Mouse (Mus musculus): ENCODE measurements around the gene Fam20a. TPM values are rescaled to one million over a fixed set of nuclear protein-coding genes. Genes with fewer than 3 reads are reported as not detected.

Fam20a gene
- total and polyA plus RNA-seq, 3 experiments = not detected

DNA sequence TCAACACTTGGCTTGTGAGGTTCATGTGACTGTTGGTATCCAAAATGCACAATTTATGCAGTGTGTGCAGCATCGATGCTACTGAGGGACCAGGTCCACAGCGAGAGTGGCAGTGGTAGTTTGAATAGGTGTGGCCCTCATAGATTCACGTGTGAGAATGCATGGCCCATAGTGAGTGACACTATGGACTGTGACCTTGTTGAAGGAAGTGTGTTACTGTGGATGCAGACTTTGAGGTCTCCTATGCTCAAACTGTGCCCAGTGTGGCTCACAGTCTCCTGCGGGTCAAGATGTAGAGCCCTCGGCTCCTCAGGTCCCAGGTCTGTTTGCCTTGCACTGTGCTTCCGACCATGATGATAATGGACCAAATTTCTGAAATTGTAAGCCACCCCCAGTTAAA lies 39.9 kb downstream of the Fam20a start:
- DNase-seq (ENCODE audit: low read depth, low spot score) = no peak
- no peak overlapping the region for H3K9ac ChIP-seq (ENCODE audit: control insufficient read depth, low read depth, low read length, poor library complexity, severe bottlenecking)
- H3K27me3 ChIP-seq (ENCODE audit: control insufficient read depth in 1 of 2, insufficient read depth in 2 of 2, low read length in 2 of 2) = no peaks in the 10 kb centered on the region; a peak in 1 of 4 replicates
- TF ChIP-seq POLR2AphosphoS2 (IDR thresholded peaks at IDR 0.05; ENCODE audit: low read length) (no peak), HCFC1 (IDR thresholded peaks at IDR 0.05; ENCODE audit: low read depth, low read length) (no peak), E2F4 (IDR thresholded peaks at IDR 0.05; ENCODE audit: borderline replicate concordance, low read depth, low read length) (no peak), SIN3A (IDR thresholded peaks at IDR 0.05; ENCODE audit: low read length) (no peak), ZKSCAN1 (IDR thresholded peaks at IDR 0.05; ENCODE audit: low read depth, low read length) (no peak), ELF1 (IDR thresholded peaks at IDR 0.05; ENCODE audit: low read depth, low read length) (no peak), UBTF (IDR thresholded peaks at IDR 0.05; ENCODE audit: borderline replicate concordance, insufficient read depth, low read depth, low read length) (no peak), CHD1 (IDR thresholded peaks at IDR 0.05; ENCODE audit: low read depth, low read length) (no peak), MYC (IDR thresholded peaks at IDR 0.05; ENCODE audit: low read depth, low read length) (no peak), NRF1 (IDR thresholded peaks at IDR 0.05; ENCODE audit: insufficient read depth, low read depth, low read length, poor library complexity, severe bottlenecking) (no peak), JUND (IDR thresholded peaks at IDR 0.05; ENCODE audit: low read depth, low read length) (no peak), POLR2AphosphoS5 (IDR thresholded peaks at IDR 0.05; ENCODE audit: borderline replicate concordance, low read depth, low read length) (no peak), CTCF (IDR thresholded peaks at IDR 0.05 in 2 of 3, conservative IDR thresholded peaks at IDR 0.05 in 1 of 3; ENCODE audit: control insufficient read depth in 1 of 3, insufficient read depth in 1 of 3, low read depth in 2 of 3, low read length in 3 of 3, poor library complexity in 1 of 3, severe bottlenecking in 1 of 3) (no peak), RAD21 (IDR thresholded peaks at IDR 0.05; ENCODE audit: low read depth, low read length) (no peak), USF2 (IDR thresholded peaks at IDR 0.05; ENCODE audit: borderline replicate concordance in 1 of 2, insufficient read depth in 1 of 2, low read depth in 1 of 2, low read length in 2 of 2) (no peak), MYB (IDR thresholded peaks at IDR 0.05; ENCODE audit: low read depth, low read length) (no peak)
- no peak overlapping the region for H3K27ac ChIP-seq (ENCODE audit: control insufficient read depth, low read depth, low read length)
- H3K9me3 ChIP-seq (replicated peaks; ENCODE audit: insufficient read depth, low read length) = no peaks in the 10 kb centered on the region
- H3K36me3 ChIP-seq (ENCODE audit: control insufficient read depth in 1 of 2, insufficient read depth in 2 of 2, low read length in 2 of 2) = peaks cover 0 to 9% of the 10 kb centered on the region in 2 experiments; a peak in 2 of 4 replicates
- no peaks in the 10 kb centered on the region for H3K79me2 ChIP-seq (ENCODE audit: control insufficient read depth, insufficient read depth, low read length, poor library complexity)
- H3K4me1 ChIP-seq (ENCODE audit: control insufficient read depth in 1 of 2, insufficient read depth in 2 of 2, low read length in 2 of 2) = peaks cover 2 to 11% of the 10 kb centered on the region in 2 experiments; a peak in 3 of 4 replicates
- H3K4me3 ChIP-seq (ENCODE audit: control insufficient read depth in 1 of 2, insufficient read depth in 1 of 2, low read depth in 2 of 2, low read length in 2 of 2) = no peak overlapping the region

DNA sequence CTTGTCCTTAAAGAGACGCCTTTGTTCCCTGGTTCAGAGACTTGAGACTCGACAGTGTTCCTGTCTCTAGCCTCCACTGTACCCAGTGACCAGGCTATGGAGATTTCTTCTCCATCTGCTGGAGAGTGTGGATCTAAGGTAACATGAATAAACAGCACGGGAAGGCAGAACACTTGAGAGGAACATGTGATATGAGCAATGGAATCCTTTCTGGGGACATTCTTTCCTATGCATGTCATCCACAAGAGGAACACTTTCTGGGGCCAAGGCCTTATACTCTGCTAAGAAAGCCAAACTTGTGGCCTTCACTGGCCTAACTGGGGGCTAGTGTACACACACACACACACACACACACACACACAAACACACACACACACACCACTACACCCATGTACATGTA lies 40.5 kb downstream of the Fam20a start:
- DNase-seq (ENCODE audit: low read depth, low spot score) = no peak
- no peak overlapping the region for H3K9ac ChIP-seq (ENCODE audit: control insufficient read depth, low read depth, low read length, poor library complexity, severe bottlenecking)
- TF ChIP-seq CTCF (IDR thresholded peaks at IDR 0.05 in 2 of 3, conservative IDR thresholded peaks at IDR 0.05 in 1 of 3; ENCODE audit: control insufficient read depth in 1 of 3, insufficient read depth in 1 of 3, low read depth in 2 of 3, low read length in 3 of 3, poor library complexity in 1 of 3, severe bottlenecking in 1 of 3) = no peak
- no peak for TF ChIP-seq JUND (IDR thresholded peaks at IDR 0.05; ENCODE audit: low read depth, low read length)
- no peak for TF ChIP-seq POLR2AphosphoS5 (IDR thresholded peaks at IDR 0.05; ENCODE audit: borderline replicate concordance, low read depth, low read length)
- TF ChIP-seq TCF12 (IDR thresholded peaks at IDR 0.05; ENCODE audit: low read depth, low read length) = no peak
- TF ChIP-seq ZKSCAN1 (IDR thresholded peaks at IDR 0.05; ENCODE audit: low read depth, low read length) = no peak
- no peak for TF ChIP-seq RCOR1 (IDR thresholded peaks at IDR 0.05; ENCODE audit: low read depth, low read length)
- no peak for TF ChIP-seq MEF2A (IDR thresholded peaks at IDR 0.05; ENCODE audit: extremely low read depth, insufficient replicate concordance, low read depth, low read length, poor library complexity, severe bottlenecking)
- no peak for TF ChIP-seq ETS1 (IDR thresholded peaks at IDR 0.05; ENCODE audit: low read depth, low read length)
- no peak for TF ChIP-seq NELFE (IDR thresholded peaks at IDR 0.05; ENCODE audit: low read depth, low read length)
- no peak for TF ChIP-seq E2F4 (IDR thresholded peaks at IDR 0.05; ENCODE audit: borderline replicate concordance, low read depth, low read length)
- TF ChIP-seq NRF1 (IDR thresholded peaks at IDR 0.05; ENCODE audit: insufficient read depth, low read depth, low read length, poor library complexity, severe bottlenecking) = no peak
- TF ChIP-seq BHLHE40 (IDR thresholded peaks at IDR 0.05; ENCODE audit: borderline replicate concordance, low read depth, low read length) = no peak
- TF ChIP-seq MYC (IDR thresholded peaks at IDR 0.05; ENCODE audit: low read depth, low read length) = no peak
- TF ChIP-seq MAZ (IDR thresholded peaks at IDR 0.05; ENCODE audit: low read depth, low read length) = no peak

More for the DNA sequence above, 40.5 kb downstream of the Fam20a start:
- Histone ChIP-seq H3K4me3 (ENCODE audit: control insufficient read depth in 1 of 2, insufficient read depth in 1 of 2, low read depth in 2 of 2, low read length in 2 of 2) (no peak overlapping the region), H3K36me3 (ENCODE audit: control insufficient read depth in 1 of 2, insufficient read depth in 2 of 2, low read length in 2 of 2) (peaks cover 0 to 9% of the 10 kb centered on the region in 2 experiments; a peak in 2 of 4 replicates), H3K27ac (ENCODE audit: control insufficient read depth, low read depth, low read length) (no peak overlapping the region), H3K9me3 (replicated peaks; ENCODE audit: insufficient read depth, low read length) (no peaks in the 10 kb centered on the region), H3K79me2 (ENCODE audit: control insufficient read depth, insufficient read depth, low read length, poor library complexity) (no peaks in the 10 kb centered on the region), H3K4me1 (ENCODE audit: control insufficient read depth in 1 of 2, insufficient read depth in 2 of 2, low read length in 2 of 2) (peaks cover 2 to 11% of the 10 kb centered on the region in 2 experiments; a peak in 3 of 4 replicates), H3K27me3 (ENCODE audit: control insufficient read depth in 1 of 2, insufficient read depth in 2 of 2, low read length in 2 of 2) (no peaks in the 10 kb centered on the region; a peak in 1 of 4 replicates)
